Mouse (Mus musculus): Measurements from ENCODE around the gene Ncor2. TPM values are rescaled to one million over a fixed set of nuclear protein-coding genes. Genes with fewer than 3 reads are reported as not detected.

Ncor2 gene
- polyA plus RNA-seq, 1 experiment: 71.5 TPM

GRCm38 (mm10) chr5:125110196-125110595 lies 68.8 kb downstream of the Ncor2 start:
- no peak for TF ChIP-seq POLR2A (IDR thresholded peaks at IDR 0.05; ENCODE audit: borderline replicate concordance, low read depth, low read length)
- no peak for TF ChIP-seq CTCF (IDR thresholded peaks at IDR 0.05; ENCODE audit: low read depth, low read length)
- Histone ChIP-seq H3K27ac (ENCODE audit: insufficient read depth, low read depth, low read length) (no peak overlapping the region), H3K4me1 (ENCODE audit: control insufficient read depth, insufficient read depth, low read length) (peaks cover 24% of the 10 kb centered on the region), H3K4me3 (ENCODE audit: insufficient read depth, low read length) (no peak overlapping the region)

DNA sequence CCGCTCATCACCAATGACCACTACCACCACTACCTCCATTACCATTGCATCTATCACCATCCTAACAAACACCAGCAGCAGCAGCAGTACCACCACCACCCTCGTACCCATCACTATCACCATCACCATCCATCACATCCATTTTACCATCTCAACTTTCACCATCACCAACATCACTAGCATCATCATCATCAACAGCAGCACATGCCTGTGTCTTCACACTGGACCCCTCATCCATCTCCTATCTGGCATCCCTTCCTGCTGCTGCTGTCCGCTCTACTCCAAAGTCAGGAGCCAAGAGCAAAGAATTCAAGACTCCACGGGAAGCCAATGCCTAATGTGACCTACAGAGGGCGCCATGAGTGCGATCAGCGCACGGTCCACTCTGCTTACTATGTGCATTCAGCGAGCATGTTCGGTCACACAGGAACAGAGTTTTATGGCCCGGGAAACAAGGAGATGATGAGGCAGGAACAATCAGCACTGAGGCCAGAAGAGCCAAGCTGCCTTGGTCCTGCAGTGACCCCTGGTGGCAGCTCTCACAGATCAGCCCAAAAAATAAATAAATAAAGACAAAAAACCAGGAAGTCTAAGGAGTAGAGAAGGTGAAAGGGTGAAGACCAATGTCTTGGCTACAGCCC lies 71.9 kb downstream of the Ncor2 start:
- TF ChIP-seq POLR2A (IDR thresholded peaks at IDR 0.05; ENCODE audit: borderline replicate concordance, low read depth, low read length): 0 out of 2 replicates have a peak, but pooled peaks have one; percentile 2
- TF ChIP-seq CTCF (IDR thresholded peaks at IDR 0.05; ENCODE audit: low read depth, low read length): peak; percentile 99
- H3K4me3 ChIP-seq (ENCODE audit: insufficient read depth, low read length): no peak overlapping the region
- H3K27ac ChIP-seq (ENCODE audit: insufficient read depth, low read depth, low read length): no peak overlapping the region
- H3K4me1 ChIP-seq (ENCODE audit: control insufficient read depth, insufficient read depth, low read length): peaks cover 30% of the 10 kb centered on the region

DNA sequence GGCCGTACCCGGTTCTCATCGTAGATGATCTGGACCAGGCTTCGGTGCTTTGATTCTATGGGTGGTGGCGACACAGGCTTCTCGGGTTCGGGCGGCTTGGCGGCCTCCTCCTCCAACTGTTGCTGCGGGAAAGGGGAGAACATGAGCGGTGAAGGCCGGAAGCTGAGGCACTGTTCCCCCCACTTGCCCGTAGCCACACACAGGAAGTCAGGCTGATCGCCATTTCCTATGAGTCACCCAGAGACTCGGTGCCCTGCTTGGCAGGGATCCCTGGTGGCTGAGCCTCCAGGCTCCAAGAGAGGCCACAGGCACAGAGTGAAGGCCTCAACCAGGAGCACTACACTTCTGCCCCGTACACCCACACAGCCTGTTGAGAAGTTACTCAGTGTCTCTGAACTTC lies 72.8 kb downstream of the Ncor2 start:
- TF ChIP-seq CTCF (IDR thresholded peaks at IDR 0.05; ENCODE audit: low read depth, low read length): no peak
- no peak for TF ChIP-seq POLR2A (IDR thresholded peaks at IDR 0.05; ENCODE audit: borderline replicate concordance, low read depth, low read length)
- Histone ChIP-seq H3K4me3 (ENCODE audit: insufficient read depth, low read length) (peak overlapping the region; percentile 48), H3K4me1 (ENCODE audit: control insufficient read depth, insufficient read depth, low read length) (peaks cover 30% of the 10 kb centered on the region), H3K27ac (ENCODE audit: insufficient read depth, low read depth, low read length) (peak overlapping the region; percentile 72)

- Histone ChIP-seq H3K4me3 (ENCODE audit: insufficient read depth, low read length) (no peak overlapping the region), H3K4me1 (ENCODE audit: control insufficient read depth, insufficient read depth, low read length) (peaks cover 30% of the 10 kb centered on the region), H3K27ac (ENCODE audit: insufficient read depth, low read depth, low read length) (no peak overlapping the region)
- TF ChIP-seq CTCF (IDR thresholded peaks at IDR 0.05; ENCODE audit: low read depth, low read length) (no peak), POLR2A (IDR thresholded peaks at IDR 0.05; ENCODE audit: borderline replicate concordance, low read depth, low read length) (no peak)
Observed at GRCm38 (mm10) chr5:125104841-125105240, 74.2 kb downstream of the Ncor2 start.

- Histone ChIP-seq H3K4me3 (ENCODE audit: insufficient read depth, low read length) (no peak overlapping the region), H3K4me1 (ENCODE audit: control insufficient read depth, insufficient read depth, low read length) (peaks cover 30% of the 10 kb centered on the region), H3K27ac (ENCODE audit: insufficient read depth, low read depth, low read length) (no peak overlapping the region)
- TF ChIP-seq POLR2A (IDR thresholded peaks at IDR 0.05; ENCODE audit: borderline replicate concordance, low read depth, low read length): no peak
- no peak for TF ChIP-seq CTCF (IDR thresholded peaks at IDR 0.05; ENCODE audit: low read depth, low read length)
Observed at GRCm38 (mm10) chr5:125103396-125103795, 75.6 kb downstream of the Ncor2 start.

DNA sequence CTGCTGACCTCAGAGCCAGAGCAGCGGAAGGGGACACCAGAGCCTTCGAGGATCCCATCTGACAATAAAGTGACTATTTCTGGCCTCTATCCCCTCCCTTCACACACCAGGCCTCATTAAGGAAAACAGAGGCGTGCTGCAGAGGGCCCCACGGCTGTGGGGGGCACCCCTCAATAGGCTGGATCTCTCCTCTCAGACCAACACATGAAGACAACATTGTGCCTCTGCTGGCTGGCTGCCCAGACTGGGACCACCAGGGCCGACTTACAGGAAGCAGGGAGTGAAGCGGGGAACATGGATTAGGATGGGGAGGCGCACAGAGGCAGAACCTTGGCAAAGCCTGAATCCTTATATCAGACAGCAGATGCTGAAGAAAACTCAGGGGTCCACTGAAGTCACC lies 76.1 kb downstream of the Ncor2 start:
- no peak for TF ChIP-seq CTCF (IDR thresholded peaks at IDR 0.05; ENCODE audit: low read depth, low read length)
- peaks cover 29% of the 10 kb centered on the region for H3K4me1 ChIP-seq (ENCODE audit: control insufficient read depth, insufficient read depth, low read length)
- no peak overlapping the region for H3K4me3 ChIP-seq (ENCODE audit: insufficient read depth, low read length)
- no peak overlapping the region for H3K27ac ChIP-seq (ENCODE audit: insufficient read depth, low read depth, low read length)

DNA sequence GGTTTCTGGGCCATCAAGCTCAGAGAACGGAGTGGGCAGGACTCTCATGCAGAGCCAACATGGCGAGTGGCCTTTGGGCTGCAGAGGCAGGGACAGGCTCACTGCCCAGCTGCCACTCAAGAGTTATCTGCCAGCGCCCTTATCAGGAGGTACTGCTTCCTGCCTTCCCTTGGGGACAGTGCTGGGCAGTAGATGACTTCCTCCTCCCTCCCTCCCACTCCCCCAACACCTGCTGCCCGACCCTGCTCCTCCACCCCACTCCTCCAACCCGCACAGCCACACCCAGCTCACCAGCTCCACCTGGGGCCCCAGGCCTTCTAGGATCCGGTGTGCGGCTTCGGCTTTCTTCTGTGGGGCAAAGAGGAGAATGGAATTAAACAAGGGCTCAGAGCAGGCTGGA lies 76.7 kb downstream of the Ncor2 start:
- H3K27ac ChIP-seq (ENCODE audit: insufficient read depth, low read depth, low read length): no peak overlapping the region
- no peak overlapping the region for H3K4me3 ChIP-seq (ENCODE audit: insufficient read depth, low read length)
- TF ChIP-seq CTCF (IDR thresholded peaks at IDR 0.05; ENCODE audit: low read depth, low read length) (no peak), POLR2A (IDR thresholded peaks at IDR 0.05; ENCODE audit: borderline replicate concordance, low read depth, low read length) (no peak)
- H3K4me1 ChIP-seq (ENCODE audit: control insufficient read depth, insufficient read depth, low read length): peaks cover 24% of the 10 kb centered on the region

GRCm38 (mm10) chr5:125099785-125100350 lies 79.2 kb downstream of the Ncor2 start:
- TF ChIP-seq POLR2A (IDR thresholded peaks at IDR 0.05; ENCODE audit: borderline replicate concordance, low read depth, low read length) (no peak), CTCF (IDR thresholded peaks at IDR 0.05; ENCODE audit: low read depth, low read length) (no peak)
- Histone ChIP-seq H3K27ac (ENCODE audit: insufficient read depth, low read depth, low read length) (no peak overlapping the region), H3K4me3 (ENCODE audit: insufficient read depth, low read length) (no peak overlapping the region), H3K4me1 (ENCODE audit: control insufficient read depth, insufficient read depth, low read length) (peaks cover 3% of the 10 kb centered on the region)

DNA sequence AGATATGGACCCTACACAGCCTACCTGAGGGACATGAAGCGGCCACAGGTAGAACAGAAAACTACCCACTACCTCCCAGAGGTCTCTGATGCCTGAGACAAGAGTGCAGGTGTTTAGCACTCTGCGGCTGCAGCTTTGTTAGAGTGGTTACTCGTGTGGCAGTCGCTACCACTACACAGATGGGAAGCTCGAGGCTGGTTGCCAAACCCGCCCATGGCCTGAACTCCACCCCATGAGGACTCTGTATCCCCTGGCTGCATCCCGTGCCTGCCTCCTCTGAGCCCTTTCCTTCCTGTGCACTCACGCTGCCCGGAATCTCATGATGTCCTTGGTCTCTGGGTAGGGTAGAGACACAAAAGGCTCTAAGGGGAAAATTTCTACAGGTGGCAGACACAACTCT lies 80.3 kb downstream of the Ncor2 start:
- Histone ChIP-seq H3K4me3 (ENCODE audit: insufficient read depth, low read length) (no peak overlapping the region), H3K4me1 (ENCODE audit: control insufficient read depth, insufficient read depth, low read length) (no peaks in the 10 kb centered on the region), H3K27ac (ENCODE audit: insufficient read depth, low read depth, low read length) (no peak overlapping the region)
- TF ChIP-seq CTCF (IDR thresholded peaks at IDR 0.05; ENCODE audit: low read depth, low read length) (no peak), POLR2A (IDR thresholded peaks at IDR 0.05; ENCODE audit: borderline replicate concordance, low read depth, low read length) (no peak)

- H3K4me1 ChIP-seq (ENCODE audit: control insufficient read depth, insufficient read depth, low read length): no peaks in the 10 kb centered on the region
- H3K27ac ChIP-seq (ENCODE audit: insufficient read depth, low read depth, low read length): no peak overlapping the region
Observed at GRCm38 (mm10) chr5:125096368-125096767, 82.7 kb downstream of the Ncor2 start.

More at GRCm38 (mm10) chr5:125096368-125096767, 82.7 kb downstream of the Ncor2 start:
- no peak for TF ChIP-seq CTCF (IDR thresholded peaks at IDR 0.05; ENCODE audit: low read depth, low read length)
- TF ChIP-seq POLR2A (IDR thresholded peaks at IDR 0.05; ENCODE audit: borderline replicate concordance, low read depth, low read length): no peak
- H3K4me3 ChIP-seq (ENCODE audit: insufficient read depth, low read length): no peak overlapping the region
